Mouse (Mus musculus) liver, embryonic 14.5 days (tissue): ENCODE data around the gene H2al1i.
"Not testable (repeated sequence)": the region's sequence is repeated elsewhere in the genome, so short reads cannot be mapped to it uniquely, and the experiment has no call there.

Experiments used
- CTCF ChIP-seq: IDR thresholded peaks from 2 replicates; pipeline ENCODE4 v1.5.1; 2016; ENCODE audit warnings: antibody characterized with exemption, low read depth, control low read depth
- EP300 ChIP-seq: IDR thresholded peaks from 2 replicates; pipeline ENCODE4 v1.6.1; 2016; ENCODE audit warnings: antibody characterized with exemption, low read depth

DNA sequence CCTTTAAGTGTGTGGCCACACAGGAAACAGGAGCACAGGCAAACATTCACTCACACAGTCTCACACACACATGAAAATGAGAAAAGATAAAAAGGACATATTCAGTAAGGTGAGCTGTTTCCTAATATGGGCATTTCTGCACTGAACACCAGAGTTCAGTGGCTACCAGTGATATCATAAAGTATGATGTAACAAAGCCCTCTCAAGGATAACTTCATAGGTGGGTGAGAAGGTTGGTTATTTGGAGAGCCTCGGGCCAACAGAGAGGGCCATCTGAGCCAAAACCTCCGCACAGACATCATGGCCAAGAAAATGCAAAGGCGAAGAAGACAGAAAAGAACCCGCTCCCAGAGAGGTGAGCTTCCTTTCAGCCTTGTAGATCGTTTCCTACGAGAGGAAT, 3.3 kb upstream of the H2al1i start, which contains the start of gene H2al1h:
- not testable (repeated sequence) for TF ChIP-seq CTCF, EP300
